Mouse (Mus musculus) stomach, postnatal 0 days (tissue): ENCODE results near the gene Treml4.

Source experiments
- CTCF ChIP-seq: IDR thresholded peaks from 2 replicates; pipeline ENCODE4 v1.5.1; 2016; ENCODE audit warnings: antibody characterized with exemption, low read depth, mild to moderate bottlenecking, moderate library complexity
- EP300 ChIP-seq: optimal IDR thresholded peaks from 2 replicates; pipeline ENCODE3; 2016; ENCODE audit warnings: antibody characterized with exemption

GRCm38 (mm10) chr17:48256575-48256974 is 7.5 kb upstream of the Treml4 start:
- no peak for TF ChIP-seq CTCF
- no peak for TF ChIP-seq EP300
